In genomic region chr2:95119544-95119943, GRCm38 (mm10) we compare ENCODE assay signal across 24 mouse cellular contexts.
"Had no signal": no experiment of that assay in that cellular context is flagged by ENCODE, and none has a peak within 500 bp of the region (broad histone marks: within the 10 kb centered on the region; RNA-seq: fewer than 3 reads in every experiment).

No protein-coding gene starts in this region.

- H3K27me3 ChIP-seq: heart, embryonic 12.5 days; hindbrain, embryonic 13.5 days; hindbrain, embryonic 15.5 days; kidney, embryonic 15.5 days; limb, embryonic 13.5 days; limb, embryonic 15.5 days; liver, embryonic 12.5 days had no signal

- H3K4me1 ChIP-seq: heart, embryonic 10.5 days; heart, embryonic 12.5 days; hindbrain, embryonic 13.5 days; hindbrain, embryonic 15.5 days; kidney, embryonic 15.5 days; limb, embryonic 15.5 days; liver, embryonic 12.5 days had no signal

- DNase-seq: gastrocnemius, adult 2 months; gastrocnemius, postnatal 10 days; gastrocnemius, postnatal 25 days; heart, adult 18-20 months; heart, postnatal 10 days; kidney, adult 11 months; kidney, adult 2 months; kidney, adult 9 months; kidney, postnatal 14 days; kidney, postnatal 36 days; layer of hippocampus, adult 9-11 months; layer of hippocampus, postnatal 36 days; left cerebral cortex, postnatal 4 days had no signal

- H3K9me3 ChIP-seq: heart, embryonic 10.5 days; heart, embryonic 12.5 days; hindbrain, embryonic 13.5 days; hindbrain, embryonic 15.5 days; kidney, embryonic 15.5 days; limb, embryonic 13.5 days; limb, embryonic 15.5 days; liver, embryonic 12.5 days had no signal

- H3K4me3 ChIP-seq: gastrocnemius, adult 2 months; heart, embryonic 10.5 days; heart, embryonic 12.5 days; hindbrain, embryonic 13.5 days; hindbrain, embryonic 15.5 days; kidney, embryonic 15.5 days; limb, embryonic 13.5 days; limb, embryonic 15.5 days; liver, embryonic 12.5 days had no signal

- H3K27ac ChIP-seq: gastrocnemius, adult 2 months; heart, embryonic 10.5 days; hindbrain, embryonic 13.5 days; hindbrain, embryonic 15.5 days; hindbrain, postnatal 0 days; kidney, embryonic 15.5 days; kidney, postnatal 0 days; limb, embryonic 13.5 days; limb, embryonic 15.5 days; liver, embryonic 12.5 days; liver, embryonic 14.5 days had no signal

- H3K36me3 ChIP-seq: heart, embryonic 10.5 days; heart, embryonic 12.5 days; hindbrain, embryonic 13.5 days; hindbrain, embryonic 15.5 days; kidney, embryonic 15.5 days; limb, embryonic 13.5 days; limb, embryonic 15.5 days; liver, embryonic 12.5 days had no signal
